In genomic region chr6:134208180-134208952, GRCm38 (mm10) we compare ENCODE assay signal across 8 mouse cellular contexts.
DNase-seq lines count a peak whose midpoint lies in the region; ATAC-seq and TF ChIP-seq lines count a peak whose summit lies in the region.
"Had no signal": no experiment of that assay in that cellular context is flagged by ENCODE, and none has a peak within 500 bp of the region (broad histone marks: within the 10 kb centered on the region; RNA-seq: fewer than 3 reads in every experiment).

No protein-coding gene starts in this region.

- no peak for TF ChIP-seq CTCF in hindbrain, postnatal 0 days (IDR thresholded peaks at IDR 0.05; ENCODE audit: low read depth)

- peak; percentile 16 to 45 for DNase-seq in lung, postnatal 4 days
- DNase-seq in lung, postnatal 36 days = no peak
- DNase-seq in forebrain, embryonic 14.5 days (ENCODE audit: low spot score) = peak; percentile 87
- DNase-seq in hindbrain, postnatal 0 days (ENCODE audit: low spot score) = peak; percentile 79
- no peak for DNase-seq in kidney, adult 8-10 months
- no peak for DNase-seq in embryo, embryonic 10 days (ENCODE audit: low spot score)
- DNase-seq: cerebellum, adult 9-10 months had no signal

- H3K4me1 ChIP-seq in forebrain, embryonic 14.5 days (ENCODE audit: control insufficient read depth, insufficient read depth, low read length) = peaks cover 20% of the 10 kb centered on the region
- H3K4me1 ChIP-seq in hindbrain, postnatal 0 days (ENCODE audit: insufficient read depth, low read length) = peaks cover 23% of the 10 kb centered on the region
- H3K4me1 ChIP-seq in stomach, embryonic 16.5 days (ENCODE audit: control insufficient read depth, insufficient read depth, low read length) = peaks cover 21% of the 10 kb centered on the region

- peak overlapping the region; percentile 36 for H3K4me2 ChIP-seq in forebrain, embryonic 14.5 days (ENCODE audit: low read length)
- H3K4me2 ChIP-seq in hindbrain, postnatal 0 days (ENCODE audit: low read depth, low read length) = peak overlapping the region; percentile 39
- H3K4me2 ChIP-seq in stomach, embryonic 16.5 days (ENCODE audit: low read depth, low read length) = peak overlapping the region; percentile 33

- WGBS in forebrain, embryonic 14.5 days = 25% methylated on average over 14 of the region's 14 CpGs
- WGBS in hindbrain, postnatal 0 days = 33% methylated on average over 14 of the region's 14 CpGs
- 47% methylated on average over 14 of the region's 14 CpGs for WGBS in stomach, embryonic 16.5 days

- H3K4me3 ChIP-seq in forebrain, embryonic 14.5 days (ENCODE audit: low read depth, low read length) = peak overlapping the region; percentile 13; the same call in 1 of the 2 replicates
- H3K4me3 ChIP-seq in hindbrain, postnatal 0 days (ENCODE audit: low read length) = no peak overlapping the region
- H3K4me3 ChIP-seq in stomach, embryonic 16.5 days (replicated peaks; ENCODE audit: low read length) = no peak overlapping the region

- no peaks in the 10 kb centered on the region for H3K27me3 ChIP-seq in forebrain, embryonic 14.5 days (replicated peaks; ENCODE audit: control insufficient read depth, insufficient read depth, low read length)
- H3K27me3 ChIP-seq in hindbrain, postnatal 0 days (ENCODE audit: insufficient read depth, low read length) = no peaks in the 10 kb centered on the region
- no peaks in the 10 kb centered on the region for H3K27me3 ChIP-seq in stomach, embryonic 16.5 days (ENCODE audit: control insufficient read depth, insufficient read depth, low read length)

- peak overlapping the region; percentile 30; the same call in 1 of the 2 replicates for H3K9ac ChIP-seq in forebrain, embryonic 14.5 days (ENCODE audit: low read length)
- H3K9ac ChIP-seq in hindbrain, postnatal 0 days (replicated peaks; ENCODE audit: low read length) = 0 out of 2 replicates have a peak overlapping the region, but pooled peaks have one; percentile 22
- H3K9ac ChIP-seq in stomach, embryonic 16.5 days (ENCODE audit: low read length) = no peak overlapping the region

- peak; percentile 72 for ATAC-seq in forebrain, embryonic 14.5 days
- peak; percentile 48 for ATAC-seq in hindbrain, postnatal 0 days
- no peak for ATAC-seq in stomach, embryonic 16.5 days (ENCODE audit: insufficient read depth, low FRiP score)

- no peaks in the 10 kb centered on the region for H3K36me3 ChIP-seq in forebrain, embryonic 14.5 days (ENCODE audit: control insufficient read depth, insufficient read depth, low read length)
- H3K36me3 ChIP-seq in hindbrain, postnatal 0 days (ENCODE audit: insufficient read depth, low read length) = no peaks in the 10 kb centered on the region
- no peaks in the 10 kb centered on the region for H3K36me3 ChIP-seq in stomach, embryonic 16.5 days (ENCODE audit: control insufficient read depth, insufficient read depth, low read length)

- no peaks in the 10 kb centered on the region for H3K9me3 ChIP-seq in forebrain, embryonic 14.5 days (replicated peaks; ENCODE audit: control insufficient read depth, low read length)
- no peaks in the 10 kb centered on the region for H3K9me3 ChIP-seq in hindbrain, postnatal 0 days (ENCODE audit: low read length)
- no peaks in the 10 kb centered on the region for H3K9me3 ChIP-seq in stomach, embryonic 16.5 days (replicated peaks; ENCODE audit: control insufficient read depth, low read length)

- peak overlapping the region; percentile 82 for H3K27ac ChIP-seq in forebrain, embryonic 14.5 days (ENCODE audit: low read depth, low read length)
- peak overlapping the region; percentile 63 for H3K27ac ChIP-seq in hindbrain, postnatal 0 days
- H3K27ac ChIP-seq in stomach, embryonic 16.5 days (ENCODE audit: low read length) = peak overlapping the region; percentile 52

Comparison
In these comparisons a context has a peak if more than half of its experiments do, and no peak if none do; other contexts are left out.
1. DNase-seq: peak in lung, postnatal 4 days (2 of 2), forebrain, embryonic 14.5 days (single experiment) and hindbrain, postnatal 0 days (single experiment); none in lung, postnatal 36 days (single experiment), kidney, adult 8-10 months (0 of 2) and embryo, embryonic 10 days (single experiment).
2. Peak in every context shown above with its lines, with median percentiles within 50 percentile points of each other: H3K27ac ChIP-seq and H3K4me2 ChIP-seq.